Mouse (Mus musculus) adrenal gland, postnatal 25 days (tissue): ENCODE results near the gene App. TPM values are rescaled to one million over a fixed set of nuclear protein-coding genes. Genes with fewer than 3 reads are reported as not detected.

Experiments used
- DNase-seq: peaks from one replicate; pipeline ENCODE4 v3.0.0; 2021; ENCODE audit warnings: mixed read lengths
- total RNA-seq: library from RNA; stranded (reverse); gene quantifications from 2 replicates; pipeline ENCODE4 v1.2.3, GENCODE M21; 2021

App gene
- total RNA-seq, 1 experiment from 2014 or later, result 357 TPM

DNA sequence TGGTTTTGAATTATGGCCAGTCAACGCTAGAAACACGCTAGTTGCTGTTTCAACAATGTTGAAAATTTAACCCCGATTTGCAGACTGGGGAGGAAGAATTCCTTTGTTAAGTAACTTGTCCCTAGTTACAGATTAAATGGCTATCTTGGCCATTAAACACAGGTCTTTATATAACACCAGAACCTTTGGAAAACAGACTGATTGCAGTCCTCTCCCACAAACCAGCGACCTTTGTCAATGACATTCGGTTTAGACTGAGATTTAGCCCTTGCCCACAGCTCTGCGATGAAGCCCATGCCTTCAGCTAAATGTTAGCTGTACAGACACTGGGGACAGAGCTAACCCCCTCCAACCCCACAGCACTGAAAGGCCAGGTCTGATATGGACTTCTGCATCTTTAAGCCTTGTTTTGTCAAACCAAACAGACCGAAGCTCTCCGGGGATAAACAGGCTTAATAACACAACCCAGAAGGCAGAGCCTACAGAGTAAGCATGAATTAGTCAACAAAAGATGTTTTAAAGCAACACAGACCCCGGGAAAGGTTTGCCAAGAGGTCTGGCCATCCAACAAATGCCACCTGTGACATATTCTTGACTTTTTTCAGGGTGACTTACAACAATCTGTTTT lies 152.8 kb downstream of the App start:
- no peak for DNase-seq

DNA sequence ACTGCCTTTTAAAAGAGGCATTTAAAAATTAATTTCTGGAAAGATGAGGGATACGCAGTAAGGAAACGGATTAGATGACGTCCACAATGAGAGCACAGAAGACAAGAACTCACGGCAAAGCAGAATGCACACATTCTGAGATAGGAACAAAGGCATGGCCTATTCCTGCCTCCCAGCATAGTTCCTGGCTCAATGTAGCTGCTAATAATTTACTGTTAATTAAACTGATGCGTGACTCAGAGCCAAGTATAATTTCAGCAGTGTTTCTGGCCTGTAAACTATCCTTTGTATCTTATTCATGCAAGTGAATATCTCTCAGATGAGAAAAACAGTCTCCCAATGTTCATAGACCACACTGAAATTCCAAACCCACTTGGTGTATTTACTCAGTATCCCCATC lies 154.3 kb downstream of the App start:
- no peak for DNase-seq

DNA sequence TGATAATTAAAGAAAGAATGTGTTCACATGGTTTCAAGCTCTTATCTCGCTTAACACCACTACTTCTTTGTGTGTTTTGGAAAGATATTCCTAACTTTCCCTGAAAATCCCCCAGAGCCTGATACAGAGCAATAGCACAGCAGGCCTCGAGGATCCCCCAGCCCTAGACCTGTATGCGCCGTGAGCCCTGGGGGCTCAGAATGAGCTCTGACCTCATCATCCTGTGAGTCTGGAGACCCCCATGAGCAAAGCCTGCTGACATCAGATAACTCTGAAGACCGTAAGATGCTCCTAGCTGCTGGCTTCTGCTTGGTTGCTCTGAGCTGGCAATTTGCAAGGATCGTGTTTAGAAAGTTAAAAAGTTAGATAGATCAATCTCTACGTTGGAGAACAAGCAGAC lies 155.7 kb downstream of the App start:
- DNase-seq, result no peak

DNA sequence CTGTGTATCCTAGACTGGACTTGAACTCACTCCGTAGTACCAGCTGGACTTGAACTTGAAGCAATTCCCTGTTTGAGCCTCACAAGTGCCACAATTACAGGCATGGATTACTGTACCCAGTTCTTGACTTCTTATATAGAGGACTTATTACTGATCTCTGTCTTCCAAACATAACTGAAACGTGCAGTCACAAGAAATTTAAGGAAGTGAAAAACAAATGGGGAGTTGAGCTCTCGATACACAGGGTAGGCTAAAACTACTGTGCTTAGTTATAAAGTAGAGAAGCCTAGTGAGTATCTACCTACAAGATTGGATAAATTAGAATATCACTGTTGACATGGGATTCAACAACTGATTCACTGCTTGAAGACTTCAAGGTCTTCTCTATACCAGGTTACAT lies 160.9 kb downstream of the App start:
- DNase-seq, result no peak

DNA sequence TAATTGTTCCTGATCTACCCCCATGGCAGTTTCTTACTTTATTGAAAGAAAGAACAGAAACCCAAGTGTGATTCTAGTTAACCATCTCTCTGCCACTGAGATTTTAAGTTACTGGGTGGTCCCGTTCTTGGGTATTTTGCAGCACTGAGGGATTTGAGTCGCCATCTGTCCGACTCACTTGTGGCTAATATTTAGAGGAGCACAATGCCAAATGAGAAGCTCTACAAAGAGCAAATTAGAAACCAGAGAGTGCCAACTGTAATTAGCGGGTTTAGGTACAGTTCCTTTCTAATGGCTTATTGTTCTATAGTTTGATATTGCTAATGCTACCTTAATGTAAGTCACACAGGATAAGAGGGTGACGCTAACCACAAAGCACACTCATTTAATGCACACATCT lies 161.4 kb downstream of the App start:
- DNase-seq, result no peak

DNA sequence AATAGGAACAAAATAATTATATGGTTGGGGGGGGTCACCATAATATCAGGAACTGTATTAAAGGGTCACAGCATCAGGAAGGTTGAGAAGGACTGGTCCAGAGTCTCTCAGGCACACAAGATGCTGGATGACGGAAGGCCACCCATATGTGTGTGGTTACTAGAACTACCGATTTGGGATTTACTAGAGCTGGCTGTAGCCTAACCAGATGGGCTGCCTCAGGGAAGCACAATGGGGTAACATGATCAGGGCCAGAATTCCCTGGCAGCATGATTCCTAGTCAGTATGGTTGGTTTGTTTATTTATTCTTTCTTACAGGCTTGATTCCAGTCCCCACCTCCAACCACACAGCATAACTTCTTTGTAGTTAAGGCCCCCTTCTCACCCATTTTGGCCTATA lies 162.9 kb downstream of the App start:
- no peak for DNase-seq

DNA sequence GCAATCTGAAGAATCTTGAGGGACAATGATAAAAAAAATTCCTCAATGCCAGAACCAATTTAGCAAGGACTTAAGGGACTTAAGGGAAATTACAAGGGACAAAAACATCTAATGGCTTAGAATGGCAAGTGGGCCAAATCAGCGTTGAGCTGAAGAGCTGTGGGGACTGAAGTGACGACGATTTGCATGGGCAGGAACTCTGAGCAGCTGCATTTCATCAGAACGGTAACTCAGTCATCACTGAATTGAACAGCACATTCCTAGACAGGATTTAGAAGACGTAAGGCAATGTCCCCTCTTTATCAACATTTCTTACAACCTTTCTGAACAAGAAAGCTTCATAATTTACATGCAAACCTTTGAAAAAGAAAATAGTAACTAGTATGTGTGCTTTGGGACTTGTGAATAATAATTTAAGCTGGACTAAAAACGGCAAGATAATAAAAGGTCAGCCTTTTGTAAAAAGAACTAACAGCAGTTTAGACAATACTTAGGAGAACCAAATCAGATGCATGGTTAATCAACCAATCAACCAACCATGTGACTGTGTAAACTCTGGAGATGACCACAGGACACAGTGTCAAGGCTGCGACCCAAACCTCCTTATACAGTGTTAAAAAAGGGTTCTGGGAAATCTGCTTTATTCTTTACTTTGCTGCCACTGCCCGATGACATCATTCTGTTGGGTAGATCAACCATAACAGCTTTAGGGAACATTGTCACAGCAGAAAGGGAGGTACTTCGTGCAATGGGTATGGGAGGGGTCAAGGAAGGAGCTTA lies 164.5 kb downstream of the App start:
- no peak for DNase-seq

DNA sequence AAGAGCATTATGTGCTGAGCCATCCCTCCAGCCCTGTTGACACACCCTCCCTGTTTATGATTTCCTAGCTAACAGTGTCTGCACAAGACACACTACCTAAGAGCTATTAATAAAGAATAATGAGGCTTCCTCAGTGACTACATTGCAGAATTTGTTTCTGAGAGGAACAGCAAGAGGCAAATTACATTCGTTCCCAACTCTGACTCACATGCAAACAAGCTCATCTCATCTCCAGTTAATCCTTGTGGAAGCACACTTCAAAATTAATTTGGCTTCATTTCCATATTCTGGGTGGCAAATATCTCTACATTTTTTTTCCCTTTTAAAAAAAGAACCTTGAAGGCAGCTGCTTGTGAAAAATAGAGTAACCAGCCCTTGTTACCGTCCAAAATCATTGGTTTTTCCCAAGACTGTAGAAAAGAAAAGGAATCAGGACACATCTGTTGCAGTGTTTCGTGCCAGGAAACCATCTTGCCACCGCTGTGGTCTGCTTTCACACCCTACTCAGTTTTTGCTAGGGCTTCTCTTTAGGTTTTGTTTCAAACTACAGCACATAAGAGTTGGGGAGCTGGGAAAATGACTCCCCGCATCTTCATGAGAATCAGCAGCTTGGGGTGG lies 171.5 kb downstream of the App start:
- DNase-seq, result no peak

DNA sequence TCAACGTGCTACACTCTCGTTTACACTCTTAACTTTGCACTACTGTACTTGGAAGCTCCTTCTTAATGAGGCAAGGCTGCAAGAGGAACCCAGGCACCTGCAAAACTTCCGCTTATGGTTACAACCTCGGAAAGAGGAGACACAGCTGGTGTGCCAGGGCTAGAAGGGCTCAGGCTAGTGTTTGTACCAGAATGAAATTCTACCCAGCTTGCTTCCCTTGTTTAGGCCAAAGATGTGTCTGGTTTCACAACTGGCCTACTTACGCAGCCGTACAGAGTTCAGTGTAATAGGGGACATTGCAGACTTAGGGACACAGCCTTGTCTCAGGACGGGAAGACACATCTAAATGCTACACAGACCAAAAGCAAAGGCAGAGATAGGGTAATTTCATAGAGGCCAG lies 173.3 kb downstream of the App start:
- no peak for DNase-seq

DNA sequence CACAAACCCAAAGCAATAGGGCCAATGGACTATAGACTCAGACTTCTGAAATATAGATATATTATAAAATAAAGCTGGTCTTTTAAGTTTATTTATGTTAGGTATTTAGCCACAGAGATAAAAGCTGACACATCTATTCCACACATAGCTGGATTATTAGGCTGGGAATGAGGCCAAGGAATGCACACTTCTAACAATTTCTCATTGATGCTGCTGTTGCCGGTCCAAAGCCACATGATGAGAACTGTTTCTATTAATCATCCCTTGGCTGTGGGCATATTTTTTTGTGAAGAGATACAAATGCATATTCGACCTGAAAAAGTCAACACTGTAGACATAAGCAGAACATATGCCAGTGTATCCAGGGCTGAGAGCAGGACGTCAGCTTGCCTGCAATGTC lies 176.0 kb downstream of the App start:
- no peak for DNase-seq

DNA sequence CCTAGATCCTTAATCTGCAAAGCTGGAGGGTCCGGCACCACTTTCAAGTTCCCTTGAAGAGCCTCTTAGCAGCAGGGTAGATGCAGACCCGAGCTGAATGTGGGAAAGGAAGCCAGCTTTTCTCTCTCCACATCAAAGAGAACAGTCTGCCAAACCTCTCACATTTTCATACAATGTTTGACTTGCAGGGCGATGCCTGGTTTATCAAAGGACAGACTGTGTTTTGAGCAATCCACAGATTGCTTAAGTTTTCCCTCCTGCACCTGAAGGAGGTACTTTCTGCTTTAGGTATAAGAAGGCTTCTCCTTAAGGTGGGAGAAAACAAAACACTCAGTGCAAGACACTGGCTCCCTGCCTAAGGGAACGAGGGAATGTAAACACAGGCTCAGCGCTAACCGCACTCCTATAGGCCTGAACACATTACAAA lies 178.1 kb downstream of the App start:
- DNase-seq, result no peak

DNA sequence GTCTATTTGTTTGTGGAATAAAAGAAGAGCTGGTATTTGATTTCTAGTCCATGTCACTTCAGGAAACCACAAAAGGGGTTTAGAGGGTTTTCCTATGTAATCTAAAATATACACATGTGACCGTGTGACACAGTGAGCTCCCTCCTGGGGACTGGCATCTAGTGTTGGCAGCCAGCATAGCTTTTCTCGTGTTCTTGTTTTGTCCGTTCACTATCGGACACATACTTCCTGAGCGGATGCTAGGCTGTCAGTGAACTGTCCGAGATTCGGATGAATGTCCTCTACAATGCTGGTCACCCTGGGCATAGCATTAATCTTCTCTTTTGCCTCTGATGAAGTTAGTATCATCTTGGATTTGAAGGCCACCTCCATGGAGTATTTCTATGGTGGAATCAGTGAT lies 180.7 kb downstream of the App start:
- DNase-seq, result no peak

DNA sequence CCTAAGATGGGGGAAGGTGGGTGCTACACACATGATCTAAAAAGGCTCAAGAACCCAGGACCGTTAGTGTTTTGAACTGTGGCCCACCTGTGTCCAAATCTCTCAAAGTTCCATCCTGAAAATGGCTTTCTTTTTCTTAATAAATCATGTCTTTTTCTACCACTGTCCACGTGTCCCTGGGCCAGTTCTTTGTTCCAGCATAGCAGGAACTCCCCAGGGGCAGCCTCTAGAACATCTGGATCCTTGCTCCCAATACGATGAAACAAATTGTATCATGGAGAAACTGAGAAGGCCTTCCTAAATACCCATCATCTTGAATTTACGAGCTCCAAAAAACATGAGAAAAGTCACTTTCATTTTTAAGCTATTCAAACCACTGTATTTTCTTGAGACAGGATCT lies 182.6 kb downstream of the App start:
- no peak for DNase-seq

DNA sequence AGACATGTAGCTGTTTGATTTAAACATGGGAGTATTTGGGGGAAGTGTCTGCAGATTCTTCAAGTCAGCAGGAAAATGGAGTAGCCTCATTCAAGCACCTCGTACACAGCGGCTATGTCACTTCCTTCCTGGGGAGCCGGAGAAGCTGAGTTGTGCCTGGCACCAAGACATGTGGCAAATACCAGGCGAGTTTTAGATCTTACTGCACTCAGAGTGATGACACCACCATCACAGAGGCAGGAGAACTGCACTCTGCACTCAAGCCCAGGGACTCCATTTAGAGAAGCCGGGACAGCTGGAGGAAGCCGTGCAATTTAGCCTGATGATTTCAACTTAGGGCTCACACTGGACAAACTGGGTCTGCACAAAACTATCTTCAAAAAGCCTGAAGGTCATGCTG lies 183.6 kb downstream of the App start:
- no peak for DNase-seq

DNA sequence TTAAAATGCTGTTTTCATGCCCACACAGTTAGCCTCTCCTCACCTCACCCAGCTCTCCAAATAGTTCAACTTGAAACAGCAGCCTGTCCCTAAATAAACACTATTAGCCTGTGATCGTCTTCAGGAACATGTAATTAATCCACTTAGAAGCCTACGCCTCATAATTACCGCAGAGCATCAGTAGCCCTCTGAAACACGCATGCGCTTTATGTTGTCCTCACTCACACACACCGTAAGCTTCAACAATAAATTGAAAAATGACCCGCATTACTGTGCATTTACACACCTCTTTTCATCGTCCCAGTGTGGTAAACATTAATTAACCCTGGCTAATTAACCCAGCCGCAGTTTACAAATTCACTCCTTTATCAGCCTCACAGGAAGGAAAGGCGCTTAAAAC lies 184.1 kb downstream of the App start:
- no peak for DNase-seq

DNA sequence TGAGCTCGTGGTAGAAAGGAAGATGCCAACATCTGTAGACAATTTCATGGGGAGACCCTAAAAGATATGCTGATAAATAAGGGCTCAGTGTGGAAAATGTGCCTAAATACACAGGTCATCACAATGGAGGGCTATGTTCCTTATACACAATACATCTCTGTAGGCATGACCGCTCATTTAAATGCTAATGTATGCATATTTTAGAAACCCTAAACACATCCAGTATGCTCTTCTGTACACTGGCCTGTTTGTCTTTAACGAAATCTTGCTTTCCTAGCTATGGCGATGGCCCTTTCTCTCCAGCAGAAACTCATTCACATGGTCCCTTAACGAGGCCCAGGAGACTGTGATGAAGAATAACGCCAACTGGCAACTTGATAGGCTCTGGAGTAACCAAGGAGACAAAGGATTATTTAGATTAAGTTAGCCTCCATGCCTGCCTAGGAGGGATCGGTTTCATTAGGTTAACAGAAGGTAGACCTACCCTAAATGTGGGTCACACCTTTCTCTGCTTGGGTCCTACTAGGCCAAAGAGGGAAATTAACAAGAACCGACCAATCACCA lies 185.8 kb downstream of the App start:
- no peak for DNase-seq

DNA sequence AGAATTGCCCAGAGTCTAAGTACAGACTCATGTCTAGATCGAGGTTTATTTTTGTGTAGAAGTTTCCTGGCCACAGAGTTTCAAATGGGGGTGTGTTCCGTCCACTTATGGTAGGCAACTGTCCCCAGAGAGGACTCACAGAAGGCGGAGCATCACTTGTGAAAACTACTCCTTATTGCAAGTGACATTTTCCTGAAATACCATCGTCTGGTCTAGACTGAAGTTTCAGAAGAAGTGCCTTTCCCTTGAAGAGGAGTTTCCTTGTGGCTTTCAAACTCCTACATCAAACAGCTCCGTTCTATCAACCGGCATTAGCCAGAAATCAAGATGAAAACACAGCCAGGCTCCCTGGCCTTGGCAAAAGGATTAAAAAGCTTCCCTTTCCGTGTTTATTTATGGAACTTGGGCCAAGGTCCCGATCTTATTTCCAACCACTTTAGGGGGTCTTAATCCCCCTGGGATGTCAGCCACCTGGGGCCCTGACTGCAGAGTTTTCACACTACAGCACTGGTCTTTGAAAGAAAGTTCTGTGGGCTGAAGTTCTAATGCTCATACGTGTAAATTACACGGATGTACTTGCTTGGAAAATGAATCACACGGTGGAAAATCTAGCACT lies 187.4 kb downstream of the App start:
- no peak for DNase-seq

DNA sequence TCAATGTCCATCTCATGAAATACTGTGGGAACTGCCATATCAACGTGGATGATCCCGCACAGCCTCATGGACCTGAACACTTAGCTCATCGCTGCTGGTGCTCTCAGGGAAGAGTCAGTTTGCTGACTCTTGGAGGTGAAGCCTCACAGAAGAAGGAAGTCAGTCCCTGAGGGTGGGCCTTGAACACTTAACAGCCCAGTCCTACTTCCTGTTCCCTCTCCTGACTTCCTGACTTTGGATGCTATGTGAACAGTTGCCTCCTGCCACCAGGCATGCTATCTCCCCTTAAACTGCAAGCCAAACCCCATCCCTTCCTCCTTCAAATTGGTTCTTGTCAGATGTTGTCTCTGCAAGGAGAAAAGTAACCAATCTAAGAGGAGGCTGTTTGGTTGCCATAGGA lies 188.2 kb downstream of the App start:
- DNase-seq, result no peak

DNA sequence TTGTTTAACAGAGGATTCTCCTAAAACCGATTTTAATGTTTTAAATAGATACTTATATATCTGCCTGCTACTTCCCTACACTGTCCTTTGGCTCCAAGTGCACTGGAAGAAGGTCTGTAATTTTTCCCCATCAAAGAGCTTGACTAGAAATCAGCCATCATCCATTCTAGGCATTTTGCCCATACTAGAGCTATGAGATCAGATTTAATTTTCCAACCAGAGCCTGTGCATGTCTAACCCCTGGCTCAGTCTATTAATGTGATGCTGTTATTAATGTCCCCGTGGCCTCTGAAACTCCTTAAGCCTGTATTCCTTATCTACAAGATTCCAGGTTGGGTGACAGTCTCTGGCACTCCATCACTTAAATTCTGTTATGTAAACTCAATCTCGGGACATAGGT lies 190.1 kb downstream of the App start:
- DNase-seq, result no peak

DNA sequence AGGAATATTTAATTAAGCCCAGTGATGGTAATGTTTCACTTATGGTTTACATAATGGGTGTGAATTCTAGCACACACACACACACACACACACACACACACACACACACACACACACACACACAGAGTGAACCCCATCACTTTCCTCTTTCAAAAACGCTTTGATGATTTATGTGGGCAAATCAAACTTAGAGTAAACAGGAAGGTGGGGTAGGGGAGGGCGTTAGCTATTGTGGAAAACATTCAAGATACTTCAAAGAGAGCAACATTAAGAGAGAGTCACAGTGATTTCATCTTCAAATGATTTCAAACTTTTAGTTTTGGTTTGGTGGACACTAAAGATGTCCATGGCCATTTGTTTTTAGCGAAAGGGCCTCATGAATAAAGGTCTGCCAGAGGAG lies 191.0 kb downstream of the App start:
- DNase-seq, result no peak

DNA sequence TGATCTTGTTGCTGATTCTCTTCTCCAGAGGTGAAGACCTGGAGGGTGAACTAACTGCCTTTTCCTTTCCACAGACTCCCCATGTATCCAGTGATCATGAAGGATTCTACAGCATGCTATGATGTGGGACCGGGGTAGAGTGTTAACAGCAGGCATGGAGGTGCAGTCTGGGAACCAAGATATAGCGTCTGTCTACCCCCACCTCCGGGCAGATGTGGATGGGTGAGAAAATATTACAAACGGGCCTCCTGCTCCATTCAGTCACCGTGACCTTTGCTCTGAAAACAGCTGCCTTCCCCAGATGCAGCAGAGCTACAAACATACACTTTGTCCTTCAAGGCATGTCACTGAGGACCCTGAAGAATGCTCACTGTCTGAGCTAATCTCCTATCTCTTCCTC lies 195.0 kb downstream of the App start:
- DNase-seq, result no peak

DNA sequence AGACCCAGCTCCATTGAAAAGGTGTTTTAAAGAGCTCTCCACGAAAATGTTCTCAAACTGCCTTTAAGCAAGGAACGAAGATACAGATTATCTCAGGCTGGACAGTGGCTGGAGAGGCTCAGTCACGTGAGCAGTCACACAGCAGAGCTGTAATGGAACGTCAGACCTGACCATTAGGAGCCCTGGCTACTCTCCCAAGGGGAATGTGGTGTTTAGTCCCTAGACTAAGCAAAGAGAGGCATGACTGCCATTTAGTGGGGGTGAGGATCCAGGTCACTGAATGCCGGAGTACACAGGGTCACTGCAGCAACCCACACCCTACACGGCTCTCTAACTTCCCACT lies 199.4 kb downstream of the App start:
- no peak for DNase-seq

DNA sequence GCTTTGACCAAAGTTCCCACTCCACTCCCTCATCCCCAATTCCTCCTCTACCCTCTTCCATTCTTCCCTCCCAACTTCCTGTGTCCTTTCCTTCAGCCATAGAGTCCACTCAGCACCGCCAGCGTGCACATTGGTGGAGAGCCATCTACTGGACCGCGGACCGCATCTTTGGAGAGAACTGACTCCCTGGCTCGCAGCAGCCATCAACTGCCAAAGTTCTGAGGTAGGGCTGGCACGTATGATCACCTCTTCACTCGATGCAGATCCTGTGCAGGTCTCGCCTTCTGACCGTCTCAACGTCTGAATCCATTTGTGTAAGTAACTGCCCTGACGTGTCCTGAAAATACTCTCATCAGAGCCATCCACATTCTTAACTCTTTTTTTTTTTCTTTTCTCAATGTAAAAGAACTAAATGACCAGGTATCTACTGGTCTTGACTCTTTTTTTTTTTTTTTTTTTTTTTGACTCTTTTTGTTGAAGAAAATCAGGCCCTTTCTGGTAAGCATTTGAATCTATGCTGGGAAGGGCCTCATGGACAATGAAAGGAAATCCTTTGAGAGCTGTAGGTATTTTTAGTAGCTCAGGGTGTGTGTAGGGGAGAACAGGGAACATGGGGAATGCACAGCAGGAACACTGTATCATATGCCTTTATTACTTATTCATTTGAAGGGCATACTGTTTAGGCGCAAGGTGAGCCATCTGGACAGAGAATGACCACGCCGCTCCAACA lies 200.0 kb downstream of the App start:
- DNase-seq, result no peak
